Mouse (Mus musculus) liver (tissue): Measurements from ENCODE around the gene Pdgfa.

Source experiments
- DNase-seq: peaks from one replicate; pipeline ENCODE4 v3.0.0-alpha.2; 2020; ENCODE audit warnings: mixed read lengths

The Pdgfa gene

GRCm38 (mm10) chr5:138994108-138994785 is 2.9 kb downstream of the Pdgfa start:
- DNase-seq, result no peak

DNA sequence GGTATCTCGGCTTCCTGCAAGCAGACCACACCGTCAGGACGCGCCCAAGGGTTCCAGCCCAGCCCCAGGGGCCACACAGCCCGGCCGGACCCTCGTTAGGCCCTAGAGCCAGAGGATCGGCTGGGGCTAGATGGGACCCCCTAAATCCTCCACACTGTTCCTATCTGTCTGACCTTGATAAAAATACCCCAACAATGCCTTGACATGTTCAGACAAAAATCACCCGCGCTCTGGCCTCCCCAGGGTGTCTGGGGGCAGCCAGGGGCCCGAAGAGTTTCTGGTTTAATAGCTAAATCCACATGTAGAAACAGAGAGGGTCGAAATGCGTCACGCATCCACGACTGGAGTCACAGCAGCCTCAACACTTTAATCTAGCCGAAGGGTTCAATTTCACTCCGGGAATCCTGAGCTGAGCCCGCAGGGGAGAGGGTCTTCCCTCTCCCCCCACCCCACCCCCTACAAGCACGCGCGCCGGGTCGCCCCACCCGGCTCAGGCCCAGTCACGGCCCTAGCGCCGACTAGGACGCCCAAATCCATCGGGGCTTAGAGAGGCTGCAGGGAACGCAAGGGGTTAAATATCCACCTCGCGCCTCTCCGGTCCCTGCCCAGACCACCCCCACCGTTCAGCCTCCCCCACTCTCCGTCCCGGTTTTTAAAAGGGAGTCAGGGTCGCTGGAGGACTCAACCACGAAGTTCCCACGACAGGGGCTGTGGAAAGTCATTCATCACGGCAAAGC is 3.6 kb downstream of the Pdgfa start:
- no peak for DNase-seq

- DNase-seq, result no peak
Measured at GRCm38 (mm10) chr5:138992611-138993370, 4.4 kb downstream of the Pdgfa start.

DNA sequence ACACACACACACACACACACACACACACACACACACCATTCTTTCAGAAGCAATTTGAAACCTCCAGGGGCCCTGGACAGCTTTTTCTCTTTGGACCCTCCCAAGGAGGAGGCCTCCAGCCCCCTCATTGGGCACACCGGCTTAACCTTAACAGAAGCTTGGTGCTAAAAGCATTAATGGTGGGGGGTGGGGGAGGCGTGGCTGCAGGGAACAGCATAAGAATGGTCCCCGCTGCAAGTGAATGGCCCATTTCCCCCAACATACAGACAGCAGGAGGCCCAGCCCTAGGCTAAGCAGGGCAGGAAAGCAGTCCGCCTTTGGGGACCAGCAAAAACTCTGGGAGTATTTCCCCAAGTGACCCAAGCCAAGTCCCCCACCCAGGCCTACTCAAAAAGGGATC is 5.4 kb downstream of the Pdgfa start:
- DNase-seq, result no peak

DNA sequence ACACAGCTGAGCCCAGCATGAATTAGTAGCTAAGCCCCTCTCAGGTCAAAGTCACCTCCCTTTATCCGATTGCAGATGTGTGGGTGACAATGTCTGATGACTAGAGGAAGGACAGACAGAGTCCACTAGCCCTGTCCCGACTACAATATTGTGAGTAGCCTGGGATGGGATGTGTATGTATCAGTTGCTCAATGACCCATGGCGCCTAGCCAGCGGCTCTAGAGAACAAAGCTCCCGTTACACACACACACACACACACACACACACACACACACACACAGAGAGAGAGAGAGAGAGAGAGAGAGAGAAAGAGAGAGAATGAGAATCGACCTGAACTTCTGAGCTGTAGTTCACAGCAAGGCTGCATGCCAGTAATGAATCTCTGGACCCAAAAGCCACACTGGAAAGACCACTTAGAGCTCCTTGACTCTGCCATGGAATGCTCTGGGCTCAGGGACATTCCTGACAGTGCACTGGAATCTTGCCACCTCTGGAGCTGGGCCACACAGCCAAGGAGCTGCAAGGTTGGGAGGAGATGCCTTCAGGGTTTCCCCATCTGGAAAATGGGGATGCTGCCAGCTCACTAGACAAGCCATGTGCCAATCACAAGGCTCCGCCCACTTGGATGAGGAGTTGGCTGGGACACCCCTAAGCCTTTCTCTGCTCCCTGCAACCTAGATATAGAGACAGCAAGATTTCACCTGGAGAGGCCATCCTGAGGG is 6.3 kb downstream of the Pdgfa start:
- no peak for DNase-seq

- no peak for DNase-seq
Measured at GRCm38 (mm10) chr5:138989567-138989966, 7.6 kb downstream of the Pdgfa start.

- no peak for DNase-seq
Measured at GRCm38 (mm10) chr5:138988764-138989163, 8.4 kb downstream of the Pdgfa start.

- DNase-seq, result no peak
Measured at GRCm38 (mm10) chr5:138987994-138988393, 9.2 kb downstream of the Pdgfa start.

- DNase-seq, result no peak
Measured at GRCm38 (mm10) chr5:138981921-138982320, 15.2 kb downstream of the Pdgfa start.

DNA sequence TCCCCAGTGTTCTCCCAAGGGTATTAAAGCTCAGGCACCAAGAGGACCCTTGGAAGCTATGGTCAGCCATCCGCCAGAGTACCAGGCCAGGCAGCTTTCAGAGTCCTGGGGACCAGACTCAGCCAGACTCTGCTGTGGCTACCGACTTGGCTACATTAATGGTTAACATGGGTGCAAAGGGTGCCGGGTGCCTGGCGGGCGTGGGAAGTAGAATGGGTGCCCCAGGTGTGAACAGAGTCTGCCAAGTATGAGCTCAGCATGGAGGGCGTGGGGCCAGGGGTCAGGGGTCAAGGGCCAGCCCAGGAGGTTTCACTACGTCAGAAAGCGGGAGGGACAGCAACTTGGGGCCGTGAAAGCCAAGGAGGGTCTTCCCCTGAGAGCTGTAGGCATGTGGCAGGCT is 16.6 kb downstream of the Pdgfa start:
- peak; percentile 46 for DNase-seq

DNA sequence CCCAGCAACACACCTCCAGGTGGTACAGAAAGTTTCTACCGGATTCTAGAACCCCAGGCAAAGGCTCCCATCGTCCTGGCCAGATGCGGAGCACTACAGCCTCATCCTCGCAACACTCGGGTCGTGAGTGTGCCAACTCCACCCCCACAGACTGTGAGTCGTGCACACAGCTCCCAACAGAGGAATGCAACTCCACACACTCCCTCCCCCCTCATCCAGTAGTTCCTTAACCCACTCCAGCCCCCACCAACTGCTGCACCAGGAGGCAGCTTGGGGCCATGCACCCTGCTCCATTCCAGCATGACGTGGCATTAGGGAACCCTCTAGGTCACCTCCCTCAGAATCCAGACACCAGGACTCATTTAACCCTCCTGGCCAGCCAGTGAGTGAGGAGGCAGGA is 17.3 kb downstream of the Pdgfa start:
- no peak for DNase-seq

- no peak for DNase-seq
Measured at GRCm38 (mm10) chr5:138977759-138978158, 19.4 kb downstream of the Pdgfa start.

GRCm38 (mm10) chr5:138974911-138975485 is 22.2 kb downstream of the Pdgfa start:
- no peak for DNase-seq

- DNase-seq, result no peak
Measured at GRCm38 (mm10) chr5:138973480-138973879, 23.7 kb downstream of the Pdgfa start.

DNA sequence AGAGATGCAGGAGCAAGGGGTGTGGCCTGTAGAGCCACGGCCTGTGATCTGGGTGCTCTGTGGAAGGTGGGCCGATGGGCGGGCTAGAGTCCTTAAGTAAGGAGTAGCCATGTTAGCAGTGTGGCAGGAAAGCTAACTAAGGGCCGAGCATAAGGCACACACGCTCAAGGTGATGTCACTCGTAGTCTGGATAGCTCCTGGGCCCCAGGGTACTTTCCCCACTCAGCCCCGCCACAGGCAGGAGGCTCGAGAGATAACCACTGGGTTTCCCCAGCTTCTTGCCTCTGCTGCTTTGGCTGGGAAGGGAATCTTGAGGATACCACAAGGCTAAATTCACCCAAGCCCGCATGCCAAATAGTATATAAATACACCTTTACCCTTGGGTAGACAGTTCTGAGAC is 25.8 kb downstream of the Pdgfa start:
- DNase-seq, result no peak

DNA sequence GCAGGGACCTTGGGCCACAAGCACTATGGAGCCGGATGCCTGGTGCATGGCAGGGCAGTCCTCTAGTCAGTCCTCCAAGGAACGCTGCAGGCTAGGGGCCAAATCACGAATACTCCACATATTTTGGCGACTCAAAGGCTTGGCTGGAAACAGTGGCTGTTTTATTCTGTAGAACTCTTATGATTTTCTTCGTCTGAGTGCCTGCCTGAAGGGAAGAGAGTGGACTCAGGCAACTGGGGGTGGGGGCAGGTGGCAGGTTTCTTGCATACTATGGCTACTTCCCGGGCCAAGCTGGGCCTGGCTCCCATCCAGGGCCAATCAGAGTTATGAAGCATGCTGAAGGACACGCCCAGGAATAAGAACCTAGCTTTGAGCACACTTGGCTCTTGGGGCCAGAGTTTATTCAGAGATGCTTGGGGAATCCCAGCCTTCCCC is 27.1 kb downstream of the Pdgfa start:
- no peak for DNase-seq

DNA sequence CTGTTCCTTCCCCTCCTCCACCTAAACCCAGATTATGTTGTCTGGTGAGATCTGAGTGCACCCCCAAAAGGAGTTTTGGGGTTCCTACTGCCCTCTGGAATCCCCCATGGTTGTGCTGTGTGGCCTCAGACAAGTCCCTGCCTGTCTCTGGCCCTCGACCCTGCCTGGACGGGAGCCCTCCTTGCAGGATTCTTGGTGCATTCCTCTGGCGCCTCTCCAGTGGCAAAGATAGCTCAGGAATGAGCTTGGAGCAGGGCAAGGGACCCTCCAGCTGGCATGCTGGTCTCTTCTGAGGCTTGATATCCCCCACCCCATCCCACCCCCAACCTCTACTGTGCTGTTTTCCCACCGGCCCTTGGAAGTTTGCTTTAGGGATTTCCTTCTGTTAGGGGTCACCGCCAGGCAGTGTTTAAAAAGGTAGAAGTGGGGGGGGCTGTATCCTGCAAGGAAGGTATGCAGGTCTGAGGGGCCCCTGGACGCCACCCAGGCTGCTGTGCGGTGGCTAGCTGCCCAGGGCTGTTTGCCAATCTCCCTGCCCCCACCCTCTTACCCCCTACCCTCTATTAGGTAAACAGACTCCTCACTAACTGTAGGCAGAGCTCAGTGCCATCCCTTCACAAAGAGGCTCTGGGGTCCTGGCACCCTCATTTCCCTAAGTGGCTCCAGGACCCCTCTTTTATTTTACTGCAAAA is 31.0 kb downstream of the Pdgfa start:
- no peak for DNase-seq

DNA sequence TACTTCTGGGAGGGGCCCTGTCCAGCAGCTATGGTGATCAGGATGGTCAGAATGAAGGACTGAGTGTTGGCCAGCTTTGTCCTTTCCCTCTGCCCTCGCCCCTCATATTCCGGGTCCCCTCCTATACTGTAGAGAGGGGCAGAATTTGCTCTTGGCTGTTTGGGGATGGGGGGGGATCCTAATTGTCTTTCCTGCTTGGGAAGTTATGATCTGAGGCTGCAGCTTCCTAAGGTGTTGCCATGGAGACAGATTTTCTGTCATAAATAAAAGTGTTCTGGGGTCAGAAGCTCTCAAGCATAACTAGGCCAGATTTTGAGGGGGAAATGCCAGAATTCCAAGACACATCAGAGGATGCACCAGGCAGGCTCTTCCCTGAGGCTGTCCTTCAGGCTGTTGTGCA is 31.6 kb downstream of the Pdgfa start:
- no peak for DNase-seq

DNA sequence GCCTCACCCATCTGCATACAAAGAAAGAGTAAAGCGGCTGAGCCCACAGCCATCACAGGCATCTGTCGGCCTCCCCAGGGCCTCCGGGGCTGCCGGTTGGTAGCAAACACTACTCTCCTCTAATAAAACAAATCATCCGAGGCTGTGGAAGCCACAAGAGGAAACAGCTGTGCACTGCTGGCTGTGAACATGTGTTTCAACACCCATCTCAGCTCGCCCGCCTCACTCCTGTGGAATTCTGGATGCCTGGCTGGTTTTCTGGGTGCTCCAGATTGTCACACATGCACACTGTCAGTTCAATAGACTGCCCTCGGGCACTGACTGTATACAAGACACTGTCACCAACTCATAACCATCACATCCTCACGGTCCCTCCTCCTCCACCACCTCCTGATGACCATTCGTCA is 40.7 kb downstream of the Pdgfa start:
- DNase-seq, result no peak

DNA sequence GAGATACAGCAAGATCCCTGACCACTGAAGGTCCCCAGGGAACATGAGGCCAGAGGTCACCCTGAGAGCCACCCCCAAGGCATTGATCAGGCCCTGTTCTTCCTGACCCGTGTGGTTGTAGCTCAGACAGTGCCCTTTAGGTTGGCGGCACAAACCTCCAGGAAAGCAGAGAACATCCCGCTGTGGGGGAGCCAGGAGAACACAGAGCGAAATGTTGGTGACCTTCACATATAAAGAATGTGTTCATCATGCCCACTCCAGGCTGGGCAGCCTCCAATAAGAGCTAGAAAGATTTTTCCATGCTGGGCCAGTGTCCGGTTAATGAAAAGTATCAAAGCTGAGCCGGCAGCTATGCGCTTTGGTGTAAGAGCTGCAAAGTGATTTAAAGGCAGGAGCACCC is 43.2 kb downstream of the Pdgfa start:
- no peak for DNase-seq

- no peak for DNase-seq
Measured at GRCm38 (mm10) chr5:138952969-138953368, 44.2 kb downstream of the Pdgfa start.

- no peak for DNase-seq
Measured at GRCm38 (mm10) chr5:138951305-138951704, 45.9 kb downstream of the Pdgfa start.
